Mouse (Mus musculus): ENCODE data around the gene Tex33.
A peak's percentile ranks its signal among the peaks of the same experiment; 100 is the strongest.

The Tex33 gene

DNA sequence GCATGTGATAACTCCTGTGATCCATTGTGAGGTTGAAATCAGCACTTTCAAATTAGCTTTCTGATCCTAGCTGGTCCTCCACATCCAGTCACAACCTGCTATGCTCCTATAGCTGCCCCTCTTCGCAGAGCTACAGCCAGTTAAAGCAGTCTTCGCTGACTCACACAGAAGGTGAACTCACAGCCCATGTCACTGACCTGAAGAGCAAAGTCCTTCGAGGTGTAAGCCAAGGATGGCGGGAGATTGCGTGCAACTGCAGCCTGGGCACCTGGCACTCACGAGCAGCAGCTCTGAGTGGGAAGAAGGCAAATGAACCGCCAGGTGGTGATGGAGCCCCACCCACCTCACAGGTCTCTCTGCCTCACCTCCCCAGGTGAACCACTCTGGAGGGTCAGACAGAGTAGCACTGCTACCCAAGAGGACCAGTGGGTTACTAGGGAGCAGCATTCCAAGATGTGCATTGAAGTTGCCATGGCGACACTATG, at the start of gene Tex33:
TSS of gene Tex33 (minus strand) at position 435 of the 485 bp plus-strand sequence.
- DNase-seq, result no peak

DNA sequence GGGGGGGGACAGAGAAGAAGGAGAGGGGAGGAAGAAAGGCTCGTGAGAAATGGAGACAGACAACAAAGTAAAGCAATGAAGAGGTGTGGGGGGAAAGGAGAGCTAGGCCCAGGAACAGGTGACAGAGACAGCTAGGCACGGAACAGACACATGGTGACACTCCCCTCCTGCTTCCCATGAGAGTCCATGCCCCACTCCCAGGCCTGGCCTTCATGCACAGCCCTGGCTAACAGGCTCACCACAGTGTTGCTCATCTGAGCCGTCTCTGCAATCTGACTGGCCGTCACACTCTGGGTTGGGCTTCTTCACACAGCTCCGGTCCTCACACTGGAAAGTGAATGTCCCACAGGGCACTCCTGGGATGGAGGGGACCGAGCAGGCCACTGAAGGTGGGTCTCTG, 48.1 kb upstream of the Tex33 start:
- no peak for DNase-seq

DNA sequence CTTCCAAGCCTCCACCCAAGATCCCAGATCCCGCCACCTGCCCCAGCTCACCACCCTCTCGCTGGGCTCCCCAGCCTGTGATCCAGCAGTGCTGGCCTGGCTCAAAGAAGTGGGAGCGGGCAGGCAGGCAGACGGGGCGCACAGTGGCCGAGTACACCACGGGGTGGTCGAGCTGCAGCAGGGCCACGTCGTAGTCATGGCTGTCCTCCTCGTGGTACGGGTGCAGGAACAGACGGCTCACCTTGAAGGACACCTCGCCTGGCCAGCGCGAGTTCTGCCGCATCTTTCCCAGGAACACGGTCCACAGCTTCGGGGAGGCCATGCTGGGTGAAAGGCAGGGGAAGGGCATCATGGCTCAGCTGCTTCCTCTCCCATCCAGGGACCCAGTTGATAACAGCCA, 46.5 kb upstream of the Tex33 start:
- no peak for DNase-seq

DNA sequence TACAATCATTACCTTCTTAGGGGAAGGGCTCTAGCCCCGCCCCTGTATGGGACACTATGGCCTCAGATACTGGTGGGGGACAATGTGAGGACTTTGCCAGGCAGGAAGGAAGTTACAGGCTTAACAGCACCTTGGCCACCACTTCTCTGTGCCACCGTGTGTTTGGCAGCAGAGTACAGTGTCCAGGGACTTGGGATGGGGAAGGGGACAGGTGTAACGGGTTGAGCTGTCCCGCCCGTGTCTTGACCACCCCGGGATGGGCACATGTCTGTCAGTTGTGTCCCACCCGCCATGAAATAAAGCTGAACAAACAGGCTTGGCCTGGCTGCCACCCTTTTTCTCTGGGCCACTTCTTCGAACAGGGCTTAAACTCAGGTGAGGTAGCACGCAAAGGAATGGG, 43.3 kb upstream of the Tex33 start:
- no peak for DNase-seq

DNA sequence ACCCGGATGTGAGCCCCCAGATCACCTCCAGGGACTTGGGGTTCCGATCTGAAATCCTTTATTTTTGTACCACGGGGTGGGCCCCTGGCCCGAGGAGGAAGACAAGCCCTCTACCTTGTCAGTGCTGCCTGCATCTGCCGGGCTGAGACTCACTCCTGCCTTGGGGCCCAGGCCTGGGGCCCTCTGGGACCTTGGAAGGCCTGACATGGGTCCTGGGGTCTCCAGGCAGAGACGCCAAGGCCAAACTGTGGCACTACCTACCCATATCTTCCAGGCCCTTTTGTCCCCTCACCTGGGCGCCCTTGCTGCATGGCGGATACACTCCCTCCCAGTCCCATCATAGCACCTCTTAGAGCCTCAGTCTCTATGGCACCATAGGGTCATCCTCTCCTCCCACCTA, 42.8 kb upstream of the Tex33 start:
- DNase-seq, result no peak

DNA sequence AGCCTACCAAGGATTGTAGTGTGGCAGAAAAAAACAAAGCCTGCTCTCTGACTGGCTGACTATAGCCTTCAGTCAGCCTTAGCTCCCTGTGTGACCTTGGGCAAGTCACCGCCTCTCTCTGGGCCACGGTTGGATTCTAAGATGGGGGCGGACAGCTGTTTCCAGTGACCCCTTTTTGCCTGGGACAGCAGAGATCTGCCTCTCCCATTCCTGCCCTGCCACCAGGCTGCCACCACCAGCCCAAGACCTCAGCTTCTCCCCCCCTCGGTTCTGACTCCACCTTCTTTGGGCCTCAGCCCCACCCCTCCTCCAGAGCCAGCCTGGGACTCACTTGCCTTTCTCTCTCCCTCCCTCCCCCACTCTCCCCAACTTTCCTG, 42.3 kb upstream of the Tex33 start:
- no peak for DNase-seq

DNA sequence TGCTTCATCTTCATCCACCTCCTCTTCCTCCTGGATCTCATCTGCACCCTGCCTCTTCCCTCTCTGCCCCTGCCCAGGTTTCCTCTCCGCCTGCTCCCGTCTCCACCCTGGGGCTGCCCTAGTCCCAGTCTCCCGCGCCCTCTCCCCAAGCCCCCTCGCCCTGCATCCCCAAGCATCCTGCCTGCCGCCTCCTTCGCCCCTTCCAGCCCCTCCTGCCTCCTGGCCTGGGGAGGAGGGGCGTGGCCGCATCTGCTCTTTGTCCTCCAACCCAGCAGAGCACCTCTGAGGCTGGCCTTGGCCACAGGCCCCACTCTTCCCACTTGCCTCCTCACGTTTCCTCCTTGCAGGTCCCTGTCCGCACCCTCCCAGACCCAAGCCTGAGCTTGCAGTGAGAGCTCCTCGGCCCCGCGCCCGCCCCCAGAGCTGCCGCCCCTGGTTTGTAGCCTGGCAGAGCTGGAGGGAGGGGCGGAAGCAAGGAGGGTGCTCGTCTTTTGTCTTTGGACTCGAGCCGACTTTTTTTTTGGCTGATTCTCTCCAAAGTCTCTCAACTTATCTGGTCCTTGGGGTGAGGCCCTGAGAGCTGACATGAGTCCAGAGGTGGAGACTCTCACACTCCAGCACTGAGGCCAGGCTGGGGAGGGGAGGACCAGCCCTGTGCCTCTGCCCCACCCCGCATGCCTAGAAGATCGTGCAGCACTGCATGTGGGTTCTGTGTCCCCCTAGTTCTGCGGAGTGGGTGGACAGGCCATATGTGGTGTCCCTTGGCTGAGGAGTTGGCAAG, 41.7 kb upstream of the Tex33 start:
- peak; percentile 49 for DNase-seq

DNA sequence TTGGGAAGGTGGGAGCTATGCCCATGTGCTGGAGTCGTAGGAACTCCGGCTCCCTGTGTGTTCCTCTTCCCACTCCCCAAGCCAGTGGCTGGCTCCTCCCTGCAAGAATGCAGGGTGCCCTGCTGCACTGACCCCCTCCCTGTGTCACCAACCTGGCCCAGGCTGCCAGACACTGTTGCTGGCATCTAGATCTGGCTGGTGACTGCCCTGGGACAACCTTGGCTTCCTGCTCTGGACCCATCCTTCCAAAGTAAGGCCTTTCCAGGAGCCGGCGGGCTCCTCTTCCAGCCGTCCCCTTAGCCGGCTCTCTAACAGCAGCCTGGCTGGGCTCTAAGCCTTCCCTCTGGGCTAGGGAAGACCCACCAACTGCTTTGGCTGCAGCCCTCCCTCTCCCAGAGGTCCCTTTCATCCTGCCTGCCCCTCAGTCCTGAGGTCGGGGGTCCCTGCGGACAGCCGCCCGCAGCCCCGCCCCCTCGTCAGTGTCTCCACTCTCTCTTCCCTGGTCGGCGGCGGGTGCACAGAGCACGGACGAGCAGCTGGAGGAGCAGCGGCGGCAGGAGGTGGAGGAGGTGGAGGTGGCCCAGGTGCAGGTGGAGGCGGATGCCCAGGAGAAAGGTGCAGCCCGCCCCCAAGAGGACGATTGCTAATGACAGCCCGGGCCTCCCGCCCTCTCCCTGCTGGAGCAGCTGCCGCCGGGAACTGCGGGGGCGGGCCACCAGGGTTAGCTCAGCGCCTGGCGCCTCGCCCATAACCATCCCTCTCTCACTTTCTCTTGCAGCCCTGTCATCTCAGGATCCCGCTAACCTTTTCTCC, 40.9 kb upstream of the Tex33 start:
- peak; percentile 90 to 96 for DNase-seq

DNA sequence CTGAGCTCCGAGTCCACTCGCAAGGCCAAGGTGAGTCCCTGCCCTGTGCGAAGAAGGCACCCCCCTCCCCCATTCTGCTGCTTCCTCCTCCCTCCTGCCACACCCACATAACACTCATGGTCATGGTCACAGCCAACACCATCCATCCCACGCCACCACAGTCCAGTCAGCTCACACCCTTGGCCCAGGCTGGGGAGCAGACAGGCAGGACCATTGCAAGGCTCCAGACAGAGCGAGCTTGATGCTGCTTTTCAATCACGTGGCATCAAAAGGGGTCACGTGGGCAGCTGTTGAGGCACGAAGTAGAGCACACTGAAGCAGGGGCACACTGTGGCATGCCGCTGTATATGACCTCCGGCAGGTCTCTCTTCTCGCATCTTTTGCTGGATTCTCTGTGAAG, 40.0 kb upstream of the Tex33 start:
- no peak for DNase-seq

DNA sequence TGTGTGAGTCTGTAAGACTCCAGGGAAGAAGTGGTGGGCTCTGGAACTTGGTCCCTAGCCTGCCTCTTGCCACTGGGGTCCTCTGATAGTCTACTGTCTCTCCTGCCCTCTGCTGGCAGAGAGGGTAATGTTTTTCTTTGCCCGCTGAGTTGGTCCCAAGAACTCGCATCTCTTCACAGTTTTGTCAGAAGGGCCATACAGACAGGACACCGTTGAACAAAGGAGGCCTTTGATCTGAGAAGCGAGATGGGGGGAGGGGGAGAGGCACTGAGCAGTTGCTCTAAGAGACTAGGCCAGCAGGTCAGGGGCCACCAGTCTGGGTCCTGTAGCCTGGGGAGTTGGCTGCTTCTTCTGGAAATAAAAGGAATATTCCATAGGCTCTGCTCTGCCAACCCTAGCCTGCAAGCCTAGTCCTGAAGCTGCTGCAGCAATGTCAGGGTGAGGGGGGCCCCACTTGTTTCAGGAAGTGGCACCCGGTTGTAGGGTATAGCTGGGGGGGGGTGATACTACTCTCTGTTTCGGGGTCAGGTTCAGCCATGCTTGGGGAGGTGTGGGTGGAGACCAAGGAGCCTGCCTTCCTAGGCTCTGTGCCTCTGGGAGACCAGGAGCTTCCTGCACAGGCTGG, 39.3 kb upstream of the Tex33 start:
- peak in 1 of 2 experiments; percentile 47 for DNase-seq

DNA sequence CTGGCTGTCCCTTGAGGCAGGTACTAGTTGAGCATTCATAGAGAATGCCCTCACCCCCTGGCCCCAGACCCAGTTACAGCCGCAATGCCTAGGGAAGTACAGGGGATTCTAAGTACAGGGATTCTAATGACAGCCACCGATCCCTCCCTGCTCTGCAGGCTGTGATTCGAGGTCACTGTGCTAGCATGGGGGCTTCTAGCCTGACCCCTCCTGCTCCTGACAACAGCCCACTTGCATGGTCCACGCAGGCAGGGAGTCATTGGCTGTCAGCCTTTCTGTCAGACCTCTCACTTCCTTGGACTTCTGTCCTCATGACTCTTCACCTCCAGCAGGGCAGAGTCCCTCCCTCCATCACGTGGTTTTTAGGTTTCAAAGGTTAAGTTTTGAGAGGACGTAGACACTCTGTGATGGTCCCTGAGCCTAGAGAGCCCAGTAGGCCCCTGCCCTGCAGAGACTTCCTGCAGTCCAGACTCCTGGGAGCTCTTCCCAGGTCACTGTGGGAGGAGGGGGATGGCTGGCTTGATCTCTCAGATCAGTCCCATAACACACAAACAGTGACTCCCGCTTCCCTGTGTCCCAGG, 35.9 kb upstream of the Tex33 start:
- no peak for DNase-seq

DNA sequence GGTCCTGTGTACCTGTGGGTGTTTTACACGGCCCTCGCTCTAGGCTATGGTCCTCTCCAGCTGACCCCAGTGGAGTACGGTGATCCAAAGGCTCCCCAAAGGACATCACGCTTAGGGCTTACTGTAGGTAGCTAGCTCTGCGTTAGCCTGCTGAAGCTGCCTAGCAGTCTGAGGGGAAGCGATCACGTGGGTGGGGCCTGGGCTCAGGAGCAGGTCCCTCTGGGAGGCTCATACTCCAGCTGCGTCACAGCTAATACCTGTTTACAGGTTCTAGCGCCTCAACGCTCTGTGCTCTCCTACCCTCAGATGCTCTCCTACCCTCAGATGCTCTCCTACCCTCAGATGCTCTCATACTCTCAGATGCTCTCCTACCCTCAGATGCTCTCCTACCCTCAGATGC, 35.2 kb upstream of the Tex33 start:
- DNase-seq, result no peak

DNA sequence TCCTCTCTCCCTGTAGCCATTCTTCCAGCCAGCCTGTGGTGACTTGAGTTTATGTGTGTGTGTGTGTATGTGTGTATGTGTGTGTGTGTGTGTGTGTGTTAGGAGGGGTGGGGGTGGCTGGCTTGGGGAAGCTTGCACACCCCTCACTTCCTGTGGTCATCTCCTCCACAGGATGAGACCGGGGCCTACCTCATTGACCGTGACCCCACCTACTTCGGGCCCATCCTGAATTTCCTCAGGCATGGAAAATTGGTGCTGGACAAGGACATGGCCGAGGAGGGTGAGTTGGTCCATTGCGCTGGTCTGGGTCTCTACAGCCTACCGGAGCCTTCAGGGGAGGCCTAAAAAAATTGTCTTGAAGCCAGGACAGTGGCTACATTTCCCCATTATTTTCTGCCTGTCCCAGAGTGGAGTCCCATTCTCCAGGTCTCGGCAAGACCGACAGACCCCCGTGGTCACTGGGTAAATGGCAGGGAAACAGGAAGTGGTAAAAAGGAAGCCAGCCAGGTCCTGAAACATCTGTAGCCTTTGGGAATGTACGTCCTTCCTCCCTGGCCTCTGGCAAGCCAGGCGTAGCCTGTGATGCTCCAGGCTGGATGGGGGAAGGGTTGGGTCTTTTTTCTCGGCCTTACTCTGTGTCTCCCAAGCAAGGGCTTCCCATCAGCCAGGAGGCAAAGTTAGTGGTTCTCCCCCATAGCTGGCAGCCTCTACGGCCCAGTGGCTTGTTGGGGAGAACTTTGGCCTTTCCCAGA, 34.3 kb upstream of the Tex33 start:
- no peak for DNase-seq

DNA sequence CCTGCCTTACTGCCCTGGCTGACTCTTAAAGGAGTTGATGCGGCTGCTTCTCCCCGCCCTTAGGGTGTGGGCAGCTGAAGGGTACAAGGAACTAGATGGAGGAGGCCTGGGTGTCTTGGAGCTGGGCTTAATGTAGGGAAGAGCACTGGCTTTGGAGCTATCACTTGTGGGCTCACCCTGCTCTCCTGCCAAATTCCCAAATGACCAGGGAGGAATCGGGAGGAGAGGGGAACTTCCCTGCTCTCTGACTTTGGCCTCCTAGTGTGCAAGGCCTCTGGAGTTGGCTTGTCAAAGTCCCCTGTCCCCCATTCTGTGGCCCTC, 33.4 kb upstream of the Tex33 start:
- no peak for DNase-seq

DNA sequence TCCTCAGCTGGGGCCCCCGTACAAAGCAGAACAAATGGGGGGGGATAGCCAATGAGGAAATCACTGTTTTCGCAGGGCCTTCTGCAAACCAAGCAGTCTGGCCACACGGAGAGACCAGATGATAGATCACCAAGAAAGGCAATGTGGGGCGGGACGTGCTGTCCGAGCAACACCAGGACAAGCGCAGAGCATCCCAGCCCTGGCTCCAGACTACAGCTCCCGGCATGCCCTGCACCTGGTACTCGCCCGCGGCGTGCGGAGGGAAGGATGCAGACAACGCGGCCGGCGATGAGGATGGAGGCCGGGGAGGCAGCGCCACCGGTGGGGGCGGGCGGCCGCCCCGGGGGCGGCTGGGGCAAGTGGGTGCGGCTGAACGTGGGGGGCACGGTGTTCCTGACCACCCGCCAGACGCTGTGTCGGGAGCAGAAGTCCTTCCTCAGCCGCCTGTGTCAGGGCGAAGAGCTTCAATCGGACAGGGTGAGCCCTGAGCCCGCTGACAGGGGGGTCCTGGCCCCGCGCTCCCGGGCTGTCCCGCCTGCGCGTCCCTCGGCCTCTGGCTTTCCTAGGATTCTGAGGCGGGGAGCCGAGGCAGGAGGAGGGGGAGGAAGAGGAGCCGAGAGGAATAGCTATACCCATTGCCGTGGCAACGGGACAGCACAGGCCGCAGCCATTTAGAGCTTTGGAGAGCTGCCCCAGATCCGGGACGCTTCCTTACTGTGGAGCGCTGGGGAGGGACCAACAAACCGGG, 32.9 kb upstream of the Tex33 start, which contains the start of gene Kctd17:
TSS of gene Kctd17 (plus strand) at position 174 of the 748 bp plus-strand sequence.
- peak; percentile 85 to 88 for DNase-seq

DNA sequence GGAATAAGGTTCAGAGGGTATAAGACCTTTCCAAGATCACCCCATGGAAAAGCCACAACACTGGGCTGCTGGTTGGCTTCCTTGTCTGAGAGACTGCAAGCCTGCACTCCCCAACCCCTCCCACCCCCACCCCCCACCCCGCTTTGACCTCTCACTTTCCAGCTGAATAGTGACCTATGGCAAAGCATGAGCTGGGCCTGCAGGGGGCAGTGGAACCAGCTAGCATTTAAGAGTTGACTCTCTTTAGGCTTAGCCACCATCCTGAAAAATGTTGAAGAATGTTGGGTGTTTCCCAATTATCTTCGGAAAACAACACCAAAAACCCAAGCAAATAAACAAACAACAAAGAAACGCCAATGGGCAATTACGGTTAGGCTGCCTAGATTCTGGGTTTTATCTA, 29.5 kb upstream of the Tex33 start:
- DNase-seq, result no peak

DNA sequence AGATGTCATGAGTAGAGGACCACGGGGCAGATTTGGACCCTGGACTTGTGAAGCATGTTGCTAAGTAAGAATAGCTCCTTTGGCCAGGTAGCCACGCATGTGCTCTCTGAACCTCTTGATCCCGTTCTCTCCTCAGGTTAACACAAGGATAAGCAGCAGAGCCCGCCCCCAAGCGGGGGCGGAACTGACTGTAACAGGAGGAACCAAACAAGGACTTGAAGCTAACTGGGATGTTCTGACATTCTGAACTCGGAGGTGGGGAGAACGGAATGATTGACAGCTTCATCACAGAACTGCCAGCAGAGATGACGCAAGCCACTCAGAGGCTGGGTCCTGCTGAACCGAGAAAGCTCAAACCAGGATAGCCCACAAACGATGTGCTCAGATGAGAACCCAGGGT, 28.8 kb upstream of the Tex33 start:
- peak in 1 of 2 experiments; percentile 3 for DNase-seq

DNA sequence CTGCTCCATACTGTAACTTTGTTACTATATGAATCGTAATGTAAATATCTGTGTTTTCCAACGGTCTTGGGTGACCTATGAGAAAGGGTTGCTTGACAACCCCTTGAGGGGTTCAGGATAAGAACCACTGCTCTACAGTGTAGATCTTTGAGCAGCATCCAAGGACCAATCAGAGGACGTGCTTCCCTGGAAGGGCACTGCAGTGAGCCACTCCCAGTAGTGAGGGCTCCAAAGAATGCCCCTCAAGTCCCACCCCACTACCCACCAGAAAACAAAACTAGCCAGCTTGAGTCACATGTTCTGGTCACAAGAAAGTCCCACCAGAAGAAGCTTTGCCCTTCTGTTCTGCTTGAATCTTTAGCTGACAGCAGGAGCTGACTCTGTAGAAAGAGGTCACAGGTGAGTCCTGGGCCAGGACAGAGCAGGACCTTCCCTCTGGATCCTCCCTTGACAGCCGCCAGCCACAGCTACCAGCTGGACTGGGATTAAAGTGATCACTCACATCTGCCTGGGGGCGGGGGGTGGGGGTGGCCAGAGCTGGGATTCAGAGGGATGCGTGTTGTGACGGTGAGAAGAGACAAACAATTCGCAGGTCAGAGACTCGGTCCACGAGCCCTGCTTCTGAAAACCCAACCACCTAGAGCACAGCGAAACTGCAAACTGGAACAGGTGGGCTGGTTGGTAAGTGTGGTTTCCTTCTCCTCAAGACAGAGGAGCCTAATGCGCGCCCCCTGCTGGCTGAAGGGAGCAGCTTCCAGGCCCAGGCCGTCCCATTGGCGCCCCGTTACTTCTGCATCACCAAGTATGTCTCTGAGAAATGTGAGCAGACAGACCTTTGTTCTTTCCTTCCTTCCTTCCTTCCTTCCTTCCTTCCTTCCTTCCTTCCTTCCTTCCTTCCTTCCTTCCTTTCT, 26.6 kb upstream of the Tex33 start:
- DNase-seq, result peak; percentile 83 to 87

DNA sequence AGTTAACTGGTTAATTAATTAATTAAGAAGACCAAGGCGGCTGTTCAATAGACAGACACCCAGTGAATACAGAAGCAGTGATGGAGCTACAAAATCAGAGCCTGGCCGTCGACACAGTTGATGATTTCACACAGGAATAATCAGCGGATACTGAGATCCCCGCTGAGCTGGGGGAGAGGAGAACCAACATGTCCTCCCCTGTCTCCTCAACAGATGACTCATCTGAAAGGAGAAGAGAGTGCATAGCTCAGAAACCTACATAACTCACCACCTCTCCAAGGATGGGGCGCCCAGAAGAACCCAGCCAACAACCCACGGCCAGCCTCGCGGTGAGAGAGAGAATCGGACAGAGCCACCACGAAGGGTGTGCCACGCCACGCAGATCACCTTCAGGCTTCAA, 24.7 kb upstream of the Tex33 start:
- no peak for DNase-seq

DNA sequence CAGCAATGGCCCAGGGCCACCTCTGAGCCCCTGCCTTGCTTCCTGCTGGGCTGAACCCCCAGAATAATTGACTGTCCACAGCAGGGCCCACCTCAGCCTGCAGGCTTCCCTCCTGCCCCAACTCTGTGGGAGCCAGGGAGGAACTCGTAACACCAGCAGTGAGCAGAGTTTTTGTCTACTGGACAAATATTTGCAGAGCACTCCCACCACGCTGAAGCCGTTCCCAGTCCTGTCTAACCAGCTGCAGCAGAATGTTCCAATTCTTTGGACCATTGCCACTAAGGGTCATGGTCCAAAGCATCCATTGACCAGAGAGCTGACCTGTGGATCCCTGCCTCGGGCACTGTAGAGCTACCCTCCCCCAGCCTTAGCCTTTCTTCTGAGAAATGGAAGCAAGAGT, 21.2 kb upstream of the Tex33 start:
- DNase-seq, result no peak

DNA sequence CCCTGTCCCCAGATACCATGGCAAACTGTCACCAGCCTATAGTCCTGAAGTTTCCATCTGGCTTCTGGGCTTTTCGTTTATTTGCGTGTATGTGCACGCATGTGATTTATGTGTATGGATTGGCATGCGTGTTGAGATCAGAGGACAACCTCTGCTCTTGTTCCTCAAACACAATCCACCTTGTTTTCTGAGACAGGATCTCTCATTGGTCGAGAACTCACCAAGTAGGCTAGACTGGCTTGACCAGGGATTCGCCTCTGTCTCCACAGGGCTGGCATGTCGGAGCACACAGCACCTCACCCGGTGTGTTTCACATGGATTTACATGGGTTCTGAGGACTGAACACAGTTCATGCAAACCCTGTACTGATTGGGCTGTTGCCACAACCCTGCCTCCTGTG, 18.4 kb upstream of the Tex33 start:
- DNase-seq, result no peak

Measured in cerebellum, postnatal 36 days (tissue).